Mouse (Mus musculus): ENCODE results near the gene Cep295nl.
A peak's percentile ranks its signal among the peaks of the same experiment; 100 is the strongest.

DNA sequence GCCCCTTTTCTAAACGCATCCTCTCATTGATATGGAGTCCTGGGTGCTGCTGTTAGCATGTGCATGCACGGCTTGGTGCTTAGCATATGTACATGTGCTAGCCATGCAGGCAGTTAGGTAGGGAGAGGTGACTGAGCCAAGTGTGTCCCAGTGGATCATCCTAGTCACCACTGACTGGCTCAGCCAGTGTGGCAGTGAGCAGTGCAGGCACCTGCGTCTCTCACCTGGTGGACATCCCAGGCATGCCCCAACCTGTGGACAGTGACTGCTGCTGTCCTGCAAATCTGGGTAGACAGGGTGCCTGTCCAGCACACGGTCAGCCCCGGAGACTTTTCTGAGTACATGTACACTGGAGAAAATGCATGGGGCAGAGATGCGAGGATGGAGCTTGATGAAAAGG lies 13.8 kb downstream of the Cep295nl start:
- TF ChIP-seq MAX (IDR thresholded peaks at IDR 0.05; ENCODE audit: low read depth) = no peak
- no peak for TF ChIP-seq POLR2A (IDR thresholded peaks at IDR 0.05; ENCODE audit: insufficient read length, low read depth)
- TF ChIP-seq CEBPB (IDR thresholded peaks at IDR 0.05; ENCODE audit: insufficient read depth, poor library complexity, severe bottlenecking) = no peak
- TF ChIP-seq POLR2AphosphoS2 (IDR thresholded peaks at IDR 0.05; ENCODE audit: insufficient read length, low read depth) = peak; percentile 32

All from myocyte (in vitro differentiated cells).